Mouse (Mus musculus) 3T3-L1 (cell line): ENCODE results near the gene Kdm4b.

ENCODE experiments used
- DNase-seq: peaks from one replicate; pipeline ENCODE4 v3.0.0-alpha.2; 2015; ENCODE audit warnings: low read depth, low spot score

Gene Kdm4b

GRCm38 (mm10) chr17:56345364-56345763 is 19.5 kb downstream of the Kdm4b start:
- DNase-seq = no peak

- no peak for DNase-seq
These were observed 22.3 kb downstream of the Kdm4b start for GRCm38 (mm10) chr17:56348128-56348527.

DNA sequence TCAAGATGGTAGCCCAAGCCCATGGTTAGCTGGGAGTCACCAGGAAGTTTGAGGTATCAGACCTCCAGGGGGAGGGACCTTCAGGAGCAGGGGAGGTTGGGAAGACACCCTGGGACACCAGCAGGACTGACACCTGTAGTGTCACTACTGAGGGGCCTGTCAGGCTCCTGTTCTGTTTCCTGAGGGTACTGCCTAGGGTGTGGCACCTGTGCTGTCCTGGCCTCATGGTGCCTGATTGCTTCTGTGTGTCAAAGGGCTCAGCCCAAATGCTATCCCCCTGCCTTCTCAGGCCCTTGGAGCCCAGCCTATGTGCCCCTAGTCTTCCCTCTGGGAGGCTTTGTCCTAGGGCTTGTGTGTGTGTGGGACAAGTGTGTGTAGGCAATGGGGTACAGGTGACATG is 22.7 kb downstream of the Kdm4b start:
- DNase-seq = no peak

DNA sequence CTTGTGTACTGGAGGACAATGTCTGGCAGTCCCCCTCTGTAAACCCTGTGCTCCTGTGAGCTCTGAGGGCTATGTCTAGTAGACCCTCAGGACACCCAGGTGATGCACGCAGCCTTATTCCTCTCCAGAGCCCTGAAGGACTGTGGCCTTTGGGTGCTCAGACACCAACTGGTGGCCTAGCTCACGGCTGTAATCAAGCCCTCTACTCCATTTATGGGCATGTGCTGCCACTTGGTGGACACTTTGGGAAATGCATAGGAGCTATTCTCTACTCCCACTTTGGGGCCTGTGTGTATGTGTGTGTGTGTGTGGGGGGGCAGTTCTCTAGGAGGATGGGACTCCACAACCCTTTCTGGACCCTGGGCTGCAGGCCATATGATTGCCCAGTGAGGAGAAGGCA is 24.8 kb downstream of the Kdm4b start:
- peak; percentile 88 for DNase-seq

- DNase-seq = peak; percentile 91
These were observed 31.3 kb downstream of the Kdm4b start for GRCm38 (mm10) chr17:56356921-56357885.

- no peak for DNase-seq
These were observed 33.4 kb downstream of the Kdm4b start for GRCm38 (mm10) chr17:56359183-56359725.

DNA sequence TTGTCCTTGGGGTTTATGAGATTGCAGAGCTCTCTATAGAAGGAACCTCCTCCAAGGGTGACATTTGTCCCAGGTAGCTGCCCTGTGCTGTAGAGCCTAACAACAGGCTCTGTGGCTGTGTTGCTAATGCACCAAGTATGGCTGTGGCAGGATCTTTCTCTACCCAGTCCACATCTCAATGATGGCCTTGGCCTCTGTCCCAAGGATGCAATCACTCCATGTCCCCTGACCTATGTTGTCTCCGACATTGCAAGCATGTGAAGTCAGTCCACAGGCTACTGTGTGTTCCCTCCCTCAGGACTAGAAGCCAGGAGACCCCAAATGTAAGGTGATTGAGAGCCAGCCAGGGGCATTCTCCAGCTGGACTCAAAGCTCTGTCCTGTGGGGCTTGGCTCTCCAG is 34.0 kb downstream of the Kdm4b start:
- peak; percentile 17 for DNase-seq

GRCm38 (mm10) chr17:56360451-56360850 is 34.6 kb downstream of the Kdm4b start:
- peak; percentile 65 for DNase-seq

DNA sequence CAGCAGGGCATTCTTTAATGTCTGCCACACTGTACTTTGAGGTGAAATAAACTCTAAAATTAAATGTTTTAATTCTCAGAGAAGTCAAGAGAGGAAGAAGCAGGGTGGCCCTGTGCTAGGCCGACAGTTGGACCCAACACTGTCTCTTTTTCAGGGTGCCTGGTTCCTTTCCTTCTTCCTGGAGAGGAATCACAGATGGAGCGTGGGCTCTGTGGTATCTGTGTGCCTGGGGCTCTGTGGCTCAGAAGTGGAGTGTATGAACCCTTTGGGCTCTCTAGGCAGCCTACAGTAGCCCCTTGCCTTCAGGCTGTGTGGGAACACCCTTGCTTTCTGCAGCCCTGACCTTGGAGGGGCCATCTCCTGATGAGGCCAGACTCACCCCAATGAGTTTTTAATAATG is 35.7 kb downstream of the Kdm4b start:
- no peak for DNase-seq

GRCm38 (mm10) chr17:56365791-56366673 is 40.2 kb downstream of the Kdm4b start:
- DNase-seq = no peak

DNA sequence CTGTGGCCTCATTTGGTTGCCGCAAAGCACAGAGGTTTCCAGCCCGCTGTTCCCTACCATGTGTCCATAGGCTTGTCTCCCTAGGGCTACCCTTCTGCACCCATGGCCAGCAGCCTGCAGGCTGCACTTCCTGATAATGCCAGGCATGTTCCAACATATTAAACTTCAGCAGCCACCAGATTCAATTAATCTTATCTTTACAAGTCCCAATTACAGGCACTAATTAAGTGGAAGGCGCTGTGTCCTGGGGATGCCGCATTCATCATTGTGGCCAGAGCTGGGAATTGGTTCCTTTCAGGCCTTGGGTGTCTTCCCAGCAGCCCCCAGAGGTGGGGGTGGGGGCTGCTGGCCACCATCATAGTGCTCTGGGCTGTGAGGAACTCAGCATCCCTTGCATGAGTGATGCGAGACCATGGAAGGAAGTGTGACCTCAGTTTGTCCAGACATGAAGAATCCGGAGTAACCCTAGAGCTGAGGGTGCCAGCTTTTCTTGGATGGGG is 42.5 kb downstream of the Kdm4b start:
- no peak for DNase-seq

DNA sequence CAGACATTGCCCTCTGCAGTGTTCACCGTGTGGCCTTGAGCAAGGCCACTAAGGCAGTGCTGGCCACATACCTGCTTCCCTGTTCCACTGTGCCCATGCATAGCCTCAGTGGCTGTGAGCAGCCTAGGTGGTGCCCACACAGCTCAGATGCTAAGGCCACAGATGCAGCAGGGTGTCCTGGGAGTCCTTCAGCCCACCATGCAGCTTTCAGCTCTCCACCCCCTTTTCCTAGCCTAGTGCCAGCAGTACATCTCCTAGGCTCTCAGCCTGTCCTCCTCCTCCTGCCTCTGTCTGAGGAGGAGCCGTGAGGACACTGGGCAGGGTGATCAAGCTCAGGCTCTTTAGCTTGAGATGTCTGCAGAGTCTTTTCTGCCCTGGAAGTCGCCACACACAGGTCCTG is 44.2 kb downstream of the Kdm4b start:
- DNase-seq = no peak

DNA sequence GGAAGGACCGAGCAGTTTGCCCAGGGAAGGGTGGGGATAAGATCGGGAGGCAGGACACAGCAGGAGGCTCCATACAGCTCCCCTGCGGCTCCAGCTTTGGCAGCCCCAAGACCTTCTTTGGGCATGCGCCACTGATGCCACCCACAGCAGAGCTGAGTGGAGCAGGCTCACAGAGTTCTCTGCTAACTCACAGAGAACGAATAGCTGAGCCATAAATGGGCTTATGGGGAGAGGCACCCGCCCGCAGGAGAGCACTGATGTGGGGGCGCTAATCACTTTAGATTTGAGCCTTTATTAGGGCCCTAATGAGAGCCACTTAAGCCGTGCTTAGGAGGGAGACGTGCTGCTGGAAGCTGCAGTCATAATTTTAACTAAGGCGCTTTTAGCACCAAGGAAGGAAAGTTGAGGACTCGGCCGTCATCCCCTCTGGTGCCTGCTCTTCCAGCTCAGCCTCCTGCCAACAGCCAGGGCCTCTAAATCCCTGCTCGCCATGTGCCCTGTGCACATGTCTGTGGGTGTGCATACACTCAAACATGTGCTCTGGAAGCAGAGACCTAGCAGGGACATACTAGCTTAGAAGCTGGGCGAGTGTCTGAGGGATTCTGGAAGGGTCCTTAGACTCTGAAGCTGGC is 45.3 kb downstream of the Kdm4b start:
- DNase-seq = no peak

DNA sequence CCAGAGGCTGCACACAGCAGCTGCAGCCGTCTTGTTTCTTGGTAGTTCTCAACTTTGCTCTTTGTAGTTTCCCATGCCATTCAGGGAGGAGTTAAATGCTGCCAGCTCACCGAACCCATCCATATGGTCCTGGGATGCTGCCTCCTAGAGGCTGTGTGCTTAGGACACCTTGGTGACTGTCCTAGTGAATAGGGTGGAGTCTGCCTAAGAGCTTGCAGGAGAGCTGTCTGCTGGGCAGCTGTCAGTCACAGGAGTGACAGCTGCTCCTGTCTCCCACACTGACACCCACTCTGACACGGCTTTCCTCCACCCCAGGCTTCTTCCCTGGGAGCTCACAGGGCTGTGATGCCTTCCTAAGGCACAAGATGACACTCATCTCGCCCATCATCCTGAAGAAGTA is 46.2 kb downstream of the Kdm4b start:
- peak; percentile 20 for DNase-seq

GRCm38 (mm10) chr17:56373136-56374034 is 47.5 kb downstream of the Kdm4b start:
- no peak for DNase-seq

- DNase-seq = no peak
These were observed 49.0 kb downstream of the Kdm4b start for GRCm38 (mm10) chr17:56374851-56375250.

GRCm38 (mm10) chr17:56379281-56379834 is 53.5 kb downstream of the Kdm4b start:
- no peak for DNase-seq

DNA sequence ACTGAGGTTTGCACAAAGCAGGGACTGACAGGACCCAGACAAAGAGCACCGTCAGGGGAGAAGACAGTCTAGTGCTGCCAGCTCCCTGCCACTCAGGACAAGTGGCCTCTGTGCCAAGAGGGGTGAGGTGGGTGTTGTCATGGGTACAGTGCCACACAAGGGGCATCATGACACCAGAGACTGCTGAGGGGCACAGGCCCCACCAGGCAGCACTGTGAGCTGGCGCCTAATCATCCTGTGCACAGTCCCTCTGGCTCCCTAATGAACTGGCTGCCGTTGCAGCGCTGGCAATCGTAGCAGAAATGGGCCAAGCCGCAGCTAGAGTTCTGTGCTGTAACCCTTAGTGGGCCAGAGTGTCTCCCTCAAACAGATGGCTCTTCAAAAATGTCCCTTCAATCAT is 54.4 kb downstream of the Kdm4b start:
- no peak for DNase-seq

DNA sequence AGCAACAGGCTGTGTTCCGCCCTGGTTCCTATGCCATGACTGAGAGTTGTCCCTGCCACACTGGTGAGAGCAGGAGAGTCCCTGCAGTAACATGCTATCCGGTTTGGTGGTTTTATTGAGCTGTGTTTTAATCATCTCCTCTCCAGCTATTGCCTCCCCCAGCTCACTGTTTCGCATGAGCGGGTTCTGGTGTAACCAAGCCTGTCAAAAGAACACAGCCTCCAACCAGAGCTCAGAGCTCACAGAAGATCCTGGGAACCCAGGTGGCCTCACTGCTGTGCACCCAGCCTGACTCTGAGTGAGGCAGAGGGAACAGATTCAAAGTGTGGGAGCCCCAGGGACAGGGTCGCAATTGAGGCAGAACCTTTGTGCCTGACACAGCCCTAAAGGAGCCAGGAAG is 55.3 kb downstream of the Kdm4b start:
- DNase-seq = no peak

GRCm38 (mm10) chr17:56382997-56383396 is 57.1 kb downstream of the Kdm4b start:
- DNase-seq = no peak
